Mouse (Mus musculus) liver, embryonic 12.5 days (tissue): ENCODE results near the gene Tcl1b1. TPM values are rescaled to one million over a fixed set of nuclear protein-coding genes. Genes with fewer than 3 reads are reported as not detected.
"Not testable (repeated sequence)": the region's sequence is repeated elsewhere in the genome, so short reads cannot be mapped to it uniquely, and the experiment has no call there.

Source experiments
- ATAC-seq: fragments of 200-750 bp; cut with Nextera tagmentation; 2 replicates; pipeline ENCODE4 v1.8.0; 2017; ENCODE audit warnings: moderate number of reproducible peaks, mild to moderate bottlenecking, moderate library complexity
- H3K27ac ChIP-seq: fragments of 300-500 bp; sonication (generic); 2 replicates; pipeline ENCODE4 v1.5.1; 2016; ENCODE audit warnings: mild to moderate bottlenecking
- H3K27me3 ChIP-seq: fragments of 300-500 bp; sonication (generic); replicated peaks from 2 replicates; pipeline ENCODE4 v1.6.1; 2016; ENCODE audit warnings: mild to moderate bottlenecking, moderate library complexity
- H3K36me3 ChIP-seq: fragments of 300-500 bp; sonication (generic); 2 replicates; pipeline ENCODE4 v1.6.1; 2016; ENCODE audit warnings: mild to moderate bottlenecking, moderate library complexity
- H3K4me1 ChIP-seq: fragments of 300-500 bp; sonication (generic); 2 replicates; pipeline ENCODE4 v1.6.1; 2016
- H3K4me2 ChIP-seq: fragments of 300-500 bp; sonication (generic); 2 replicates; pipeline ENCODE4 v1.6.1; 2016; ENCODE audit warnings: mild to moderate bottlenecking, moderate library complexity
- H3K4me3 ChIP-seq: fragments of 300-500 bp; sonication (generic); 2 replicates; pipeline ENCODE4 v1.5.1; 2016; ENCODE audit warnings: mild to moderate bottlenecking, moderate library complexity
- H3K9ac ChIP-seq: fragments of 300-500 bp; sonication (generic); 2 replicates; pipeline ENCODE4 v1.6.1; 2016; ENCODE audit warnings: mild to moderate bottlenecking, moderate library complexity
- H3K9me3 ChIP-seq: fragments of 300-500 bp; sonication (generic); replicated peaks from 2 replicates; pipeline ENCODE4 v1.6.1; 2016; ENCODE audit warnings: mild to moderate bottlenecking, moderate library complexity
- WGBS: fragments of 180-500 bp; shearing (Covaris S2); methylation state at CpG from one replicate; pipeline ENCODE4 v1.1.7; 2016; ENCODE audit not compliant: insufficient replicate concordance; 5-methylcytosine and 5-hydroxymethylcytosine counted together
- polyA plus RNA-seq: library from polyadenylated mRNA; unstranded; fragments of >200 nt; fragmentation: Nextera tagmentation; extraction: Ambion mirVana; gene quantifications from 2 replicates; pipeline ENCODE4 v1.2.1, GENCODE M21; 2016

Tcl1b1 gene
- polyA plus RNA-seq, 1 experiment from 2014 or later = not detected

GRCm38 (mm10) chr12:105201657-105202056 is 42.2 kb downstream of the Tcl1b1 start, which contains the start of gene Tcl1b4:
Gene Tcl1b4, plus strand, starts transcription at chr12:105201957.
- H3K36me3 ChIP-seq, H3K4me2 ChIP-seq, H3K4me3 ChIP-seq, H3K9ac ChIP-seq, H3K27me3 ChIP-seq, H3K4me1 ChIP-seq, H3K9me3 ChIP-seq, ATAC-seq, H3K27ac ChIP-seq: not testable (repeated sequence)
- 47% methylated on average over 1 of the region's 1 CpGs for WGBS

- Histone ChIP-seq H3K4me2 (no peak overlapping the region), H3K9ac (no peak overlapping the region), H3K27me3 (no peaks in the 10 kb centered on the region), H3K4me1 (no peaks in the 10 kb centered on the region), H3K9me3 (no peaks in the 10 kb centered on the region), H3K36me3 (no peaks in the 10 kb centered on the region), H3K4me3 (no peak overlapping the region), H3K27ac (no peak overlapping the region)
- no peak for ATAC-seq
- WGBS = 24% methylated on average over 1 of the region's 1 CpGs
Observed at GRCm38 (mm10) chr12:105207071-105207470, 47.6 kb downstream of the Tcl1b1 start.

GRCm38 (mm10) chr12:105208441-105208840 is 49.0 kb downstream of the Tcl1b1 start:
- no peaks in the 10 kb centered on the region for H3K9me3 ChIP-seq
- no peak overlapping the region for H3K4me3 ChIP-seq
- 79% methylated on average over 1 of the region's 1 CpGs for WGBS
- no peaks in the 10 kb centered on the region for H3K27me3 ChIP-seq
- H3K4me2 ChIP-seq = no peak overlapping the region
- no peak for ATAC-seq
- no peaks in the 10 kb centered on the region for H3K36me3 ChIP-seq
- no peaks in the 10 kb centered on the region for H3K4me1 ChIP-seq
- H3K9ac ChIP-seq = no peak overlapping the region
- H3K27ac ChIP-seq = no peak overlapping the region

GRCm38 (mm10) chr12:105209231-105209630 is 49.7 kb downstream of the Tcl1b1 start:
- WGBS = 82% methylated on average over 7 of the region's 7 CpGs
- no peaks in the 10 kb centered on the region for H3K4me1 ChIP-seq
- ATAC-seq = no peak
- no peaks in the 10 kb centered on the region for H3K27me3 ChIP-seq
- no peaks in the 10 kb centered on the region for H3K9me3 ChIP-seq
- H3K4me2 ChIP-seq = no peak overlapping the region
- H3K36me3 ChIP-seq = no peaks in the 10 kb centered on the region
- no peak overlapping the region for H3K27ac ChIP-seq
- no peak overlapping the region for H3K4me3 ChIP-seq
- no peak overlapping the region for H3K9ac ChIP-seq

Other genes with a start within 250 kb of the Tcl1b1 start
- gene Syne3, start 149.9 kb upstream of the Tcl1b1 start, polyA plus RNA-seq = 2.1 and 2.5 TPM in 2 replicates
- 719 and 730 TPM in 2 replicates for gene Glrx5, start 127.0 kb upstream of the Tcl1b1 start, polyA plus RNA-seq
- gene Tcl1b2, start 13.7 kb upstream of the Tcl1b1 start, polyA plus RNA-seq = not detected in 2 replicates
- not detected in 2 replicates for gene Tcl1b5, start 16.7 kb downstream of the Tcl1b1 start, polyA plus RNA-seq
- not detected in 2 replicates for gene Tcl1b3, start 31.4 kb downstream of the Tcl1b1 start, polyA plus RNA-seq
- not detected in 2 replicates for gene Tcl1b4, start 42.3 kb downstream of the Tcl1b1 start, polyA plus RNA-seq
- not detected in 2 replicates for gene Tcl1, start 63.1 kb downstream of the Tcl1b1 start, polyA plus RNA-seq
- gene Tunar, start 174.2 kb downstream of the Tcl1b1 start, polyA plus RNA-seq = 0.07 TPM in 1 of 2 replicates, not detected in the other